ENCODE assay signal across 14 mouse cellular contexts in the genomic region with DNA sequence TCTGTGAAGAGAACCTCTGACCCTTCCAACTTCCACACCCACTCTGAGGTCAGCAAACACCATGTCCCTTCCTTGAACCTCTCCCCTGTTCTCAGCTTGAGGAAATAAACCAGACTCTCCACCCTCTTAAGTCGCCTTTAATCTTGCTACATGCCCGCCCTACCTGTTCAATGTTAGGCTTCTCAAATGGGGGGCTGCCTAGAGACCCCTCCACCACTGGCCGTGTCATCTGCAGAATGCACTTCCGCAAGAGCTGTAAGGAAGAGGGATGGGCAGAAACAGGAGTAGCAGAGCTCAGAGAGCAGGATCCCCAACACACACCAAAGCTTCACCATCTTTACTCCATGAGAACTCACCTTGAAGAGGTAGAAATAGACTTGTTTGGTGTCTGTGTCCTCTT. TPM values are rescaled to one million over a fixed set of nuclear protein-coding genes. Genes with fewer than 3 reads are reported as not detected.
DNase-seq lines count a peak whose midpoint lies in the region; ATAC-seq and TF ChIP-seq lines count a peak whose summit lies in the region.
"Had no signal": no experiment of that assay in that cellular context is flagged by ENCODE, and none has a peak within 500 bp of the region (broad histone marks: within the 10 kb centered on the region; RNA-seq: fewer than 3 reads in every experiment).

No protein-coding gene starts in this region.

- H3K27ac ChIP-seq in layer of hippocampus, adult 2 months: no peak overlapping the region
- H3K27ac ChIP-seq in embryonic facial prominence, embryonic 10.5 days (replicated peaks): no peak overlapping the region
- H3K27ac ChIP-seq in hindbrain, embryonic 16.5 days (ENCODE audit: low read depth, low read length): no peak overlapping the region
- no peak overlapping the region for H3K27ac ChIP-seq in gastrocnemius, adult 2 months

- H3K9ac ChIP-seq in hindbrain, embryonic 16.5 days (ENCODE audit: low read depth, low read length): no peak overlapping the region

- intact Hi-C loops in left cerebral cortex, postnatal 10 days (cut with DNase I): loop anchor here (5.0 kb wide), 1 partner anchor 246 kb away; no protein-coding TSS in a partner anchor
- intact Hi-C loops in gastrocnemius, adult 2 months (cut with DNase I): loop anchor here (10.0 kb wide), 2 partner anchors 144 to 354 kb away; partner anchors contain the start of genes Stat5a and Stat5b

- TF ChIP-seq POLR2A in myocyte (IDR thresholded peaks at IDR 0.05; ENCODE audit: insufficient read length, low read depth): no peak

- H3K36me3 ChIP-seq in embryonic facial prominence, embryonic 10.5 days (replicated peaks): peaks cover 61% of the 10 kb centered on the region
- H3K36me3 ChIP-seq in hindbrain, embryonic 16.5 days (ENCODE audit: control insufficient read depth, insufficient read depth, low read length): peaks cover 32% of the 10 kb centered on the region
- peaks cover 19% of the 10 kb centered on the region for H3K36me3 ChIP-seq in myocyte (ENCODE audit: control insufficient read depth, insufficient read depth)

- H3K4me2 ChIP-seq in hindbrain, embryonic 16.5 days (ENCODE audit: low read length): peak overlapping the region; percentile 69
- H3K4me2 ChIP-seq in myocyte (ENCODE audit: low read depth): no peak overlapping the region

- H3K4me3 ChIP-seq in layer of hippocampus, adult 2 months: peak overlapping the region; percentile 76
- H3K4me3 ChIP-seq in embryonic facial prominence, embryonic 10.5 days: peak overlapping the region; percentile 97
- peak overlapping the region; percentile 100 for H3K4me3 ChIP-seq in hindbrain, embryonic 16.5 days (ENCODE audit: low read length)
- H3K4me3 ChIP-seq in myocyte: peak overlapping the region; percentile 39
- no peak overlapping the region for H3K4me3 ChIP-seq in gastrocnemius, adult 2 months

- ATAC-seq in hindbrain, embryonic 16.5 days: no peak

- H3K9me3 ChIP-seq in embryonic facial prominence, embryonic 10.5 days: no peaks in the 10 kb centered on the region
- H3K9me3 ChIP-seq in hindbrain, embryonic 16.5 days (ENCODE audit: control insufficient read depth, low read length): no peaks in the 10 kb centered on the region

- no peak overlapping the region for H3ac ChIP-seq in myocyte (ENCODE audit: control insufficient read depth, insufficient read length)

- H3K4me1 ChIP-seq in embryonic facial prominence, embryonic 10.5 days: peaks cover 48% of the 10 kb centered on the region
- H3K4me1 ChIP-seq in hindbrain, embryonic 16.5 days (ENCODE audit: control insufficient read depth, insufficient read depth, low read depth, low read length): peaks cover 17% of the 10 kb centered on the region

- no peak for TF ChIP-seq CTCF in layer of hippocampus, adult 2 months (conservative IDR thresholded peaks at IDR 0.05)
- no peak for TF ChIP-seq CTCF in gastrocnemius, adult 2 months (IDR thresholded peaks at IDR 0.05)

- WGBS in embryonic facial prominence, embryonic 10.5 days: 85% methylated on average over 4 of the region's 4 CpGs
- 89% methylated on average over 4 of the region's 4 CpGs for WGBS in hindbrain, embryonic 16.5 days

- H3K79me2 ChIP-seq in myocyte (ENCODE audit: control insufficient read depth, insufficient read depth): no peaks in the 10 kb centered on the region

- no peaks in the 10 kb centered on the region for H3K27me3 ChIP-seq in embryonic facial prominence, embryonic 10.5 days (replicated peaks; ENCODE audit: low read depth, poor library complexity, severe bottlenecking)
- no peaks in the 10 kb centered on the region for H3K27me3 ChIP-seq in hindbrain, embryonic 16.5 days (replicated peaks; ENCODE audit: control insufficient read depth, insufficient read depth, low read length)
- H3K27me3 ChIP-seq in myocyte (ENCODE audit: control insufficient read depth, insufficient read depth, insufficient read length): no peaks in the 10 kb centered on the region

- no peak for DNase-seq in layer of hippocampus, adult 2 months (ENCODE audit: low spot score in 2 of 2)
- no peak for DNase-seq in layer of hippocampus, adult 18-20 months (ENCODE audit: low spot score in 2 of 2)
- no peak for DNase-seq in embryonic facial prominence, embryonic 10.5 days (ENCODE audit: low spot score)
- no peak for DNase-seq in left cerebral cortex, postnatal 10 days (ENCODE audit: extremely low spot score in 1 of 2, low spot score in 2 of 2)
- no peak for DNase-seq in gastrocnemius, adult 2 months
- DNase-seq in kidney, adult 8-10 months: no peak
- DNase-seq: embryo, embryonic 11 days; heart, postnatal 36 days; lung, postnatal 10 days had no signal

TF ChIP-seq in myocyte, 11 proteins besides CTCF, POLR2A, EP300 and RAD21:
- TF ChIP-seq MAX (IDR thresholded peaks at IDR 0.05; ENCODE audit: low read depth) (no peak), MYOG (IDR thresholded peaks at IDR 0.05; ENCODE audit: control insufficient read depth in 1 of 3, insufficient read depth in 1 of 3, insufficient read length in 2 of 3, low read depth in 2 of 3) (no peak)
TF ChIP-seq in myocyte: peak in this region for 0.

RNA-seq across cellular contexts. Expression of gene Kat2a, which starts 1.3 kb away (rescaled TPM):
- total RNA-seq in layer of hippocampus, adult 2 months (2021): 10 to 100 TPM; 55.4 to 57.8 TPM
- total RNA-seq in layer of hippocampus, adult 18-20 months (2021): 10 to 100 TPM; 53.9 to 58.0 TPM
- 72.4 and 80.6 TPM in 2 replicates for polyA plus RNA-seq in embryonic facial prominence, embryonic 10.5 days (2016; fragmentation: Nextera tagmentation; extraction: Ambion mirVana)
- 62.2 and 67.8 TPM in 2 replicates for polyA plus RNA-seq in hindbrain, embryonic 16.5 days (2015; fragmentation: Nextera tagmentation; extraction: Ambion mirVana)
- 29.9 TPM for polyA plus RNA-seq in myocyte (2012; fragmentation: generic; extraction: Trizol)
- 10 to 100 TPM; 68.3 to 68.6 TPM for total RNA-seq in left cerebral cortex, postnatal 10 days (2021)
- total RNA-seq in gastrocnemius, adult 2 months (2021): 10 to 100 TPM; 11.9 to 12.1 TPM

RNA-seq across cellular contexts. Expression of gene Hspb9, which starts 2.7 kb away (rescaled TPM):
- not detected for total RNA-seq in layer of hippocampus, adult 2 months (2021)
- total RNA-seq in layer of hippocampus, adult 18-20 months (2021): not detected
- polyA plus RNA-seq in embryonic facial prominence, embryonic 10.5 days (2016; fragmentation: Nextera tagmentation; extraction: Ambion mirVana): 0.56 TPM in 1 of 2 replicates, not detected in the other
- polyA plus RNA-seq in hindbrain, embryonic 16.5 days (2015; fragmentation: Nextera tagmentation; extraction: Ambion mirVana): 0.34 TPM in 1 of 2 replicates, not detected in the other
- 0.23 TPM for polyA plus RNA-seq in myocyte (2012; fragmentation: generic; extraction: Trizol)
- total RNA-seq in left cerebral cortex, postnatal 10 days (2021): not detected
- total RNA-seq in gastrocnemius, adult 2 months (2021): not detected
- total RNA-seq: gastrocnemius, adult 18-20 months; layer of hippocampus, postnatal 14 days had no signal
- polyA plus RNA-seq: small intestine, adult 2 months had no signal

RNA-seq across cellular contexts. Expression of gene Dhx58, which starts 6.9 kb away (rescaled TPM):
- total RNA-seq in layer of hippocampus, adult 2 months (2021): 1 to 10 TPM; 1.6 to 2.3 TPM
- total RNA-seq in layer of hippocampus, adult 18-20 months (2021): 1 to 10 TPM; 1.4 to 2.5 TPM
- polyA plus RNA-seq in embryonic facial prominence, embryonic 10.5 days (2016; fragmentation: Nextera tagmentation; extraction: Ambion mirVana): 3.3 and 3.6 TPM in 2 replicates
- polyA plus RNA-seq in hindbrain, embryonic 16.5 days (2015; fragmentation: Nextera tagmentation; extraction: Ambion mirVana): 2.5 and 2.6 TPM in 2 replicates
- 0.40 TPM for polyA plus RNA-seq in myocyte (2012; fragmentation: generic; extraction: Trizol)
- total RNA-seq in left cerebral cortex, postnatal 10 days (2021): 1 to 10 TPM; 1.8 to 1.9 TPM
- total RNA-seq in gastrocnemius, adult 2 months (2021): under 1 TPM; 0.38 to 0.39 TPM

RNA-seq across cellular contexts. Expression of gene Zfp385c, which starts 18.7 kb away (rescaled TPM):
- under 1 TPM; 0.20 to 0.67 TPM for total RNA-seq in layer of hippocampus, adult 2 months (2021)
- total RNA-seq in layer of hippocampus, adult 18-20 months (2021): under 1 TPM in 1 of 2 experiments, not detected in 1; 0.37 TPM
- 1.2 TPM in 2 replicates for polyA plus RNA-seq in embryonic facial prominence, embryonic 10.5 days (2016; fragmentation: Nextera tagmentation; extraction: Ambion mirVana)
- polyA plus RNA-seq in hindbrain, embryonic 16.5 days (2015; fragmentation: Nextera tagmentation; extraction: Ambion mirVana): 2.0 and 2.3 TPM in 2 replicates
- polyA plus RNA-seq in myocyte (2012; fragmentation: generic; extraction: Trizol): 0.24 TPM
- total RNA-seq in left cerebral cortex, postnatal 10 days (2021): under 1 TPM; 0.21 to 0.75 TPM
- under 1 TPM in 1 of 2 experiments, not detected in 1; 0.39 TPM for total RNA-seq in gastrocnemius, adult 2 months (2021)

RNA-seq across cellular contexts. Expression of gene Rab5c, which starts 27.0 kb away (rescaled TPM):
- 100 to 1,000 TPM; 137 to 148 TPM for total RNA-seq in layer of hippocampus, adult 2 months (2021)
- total RNA-seq in layer of hippocampus, adult 18-20 months (2021): 100 to 1,000 TPM; 149 to 156 TPM
- 13.0 and 13.1 TPM in 2 replicates for polyA plus RNA-seq in embryonic facial prominence, embryonic 10.5 days (2016; fragmentation: Nextera tagmentation; extraction: Ambion mirVana)
- 43.7 and 43.8 TPM in 2 replicates for polyA plus RNA-seq in hindbrain, embryonic 16.5 days (2015; fragmentation: Nextera tagmentation; extraction: Ambion mirVana)
- 128 TPM for polyA plus RNA-seq in myocyte (2012; fragmentation: generic; extraction: Trizol)
- total RNA-seq in left cerebral cortex, postnatal 10 days (2021): 100 to 1,000 TPM; 162 to 167 TPM
- total RNA-seq in gastrocnemius, adult 2 months (2021): 10 to 100 TPM; 37.6 to 40.9 TPM

Comparison
In these comparisons a context has a peak if more than half of its experiments do, and no peak if none do; other contexts are left out.
1. RNA of gene Kat2a, which starts 1.3 kb away (total RNA-seq): 68.3 to 68.6 TPM in left cerebral cortex, postnatal 10 days, 53.9 to 58.0 TPM in layer of hippocampus, adult 18-20 months and 55.4 to 57.8 TPM in layer of hippocampus, adult 2 months; 11.9 to 12.1 TPM in gastrocnemius, adult 2 months; every median in the first group is over 4 times any median in the second.